19 mouse cellular contexts compared by ENCODE assay signal in genomic region chr12:69510736-69511135, GRCm38 (mm10).
DNase-seq lines count a peak whose midpoint lies in the region; ATAC-seq lines count a peak whose summit lies in the region.
"Had no signal": no experiment of that assay in that cellular context is flagged by ENCODE, and none has a peak within 500 bp of the region (broad histone marks: within the 10 kb centered on the region; RNA-seq: fewer than 3 reads in every experiment).

No protein-coding gene starts in this region.

- no peak for DNase-seq in neural tube, embryonic 10.5 days (ENCODE audit: extremely low spot score, low spot score)
- peak; percentile 90 for DNase-seq in Muller cell, postnatal 12 days (ENCODE audit: inconsistent ontology term)
- DNase-seq in lung, postnatal 4 days, result no peak
- no peak for DNase-seq in adrenal gland, postnatal 10 days
- DNase-seq in lung, postnatal 10 days, result no peak
- DNase-seq: adrenal gland, adult 8-10 months; cerebellum, adult 9-10 months; forebrain, postnatal 0 days; lung, adult 18-20 months; lung, postnatal 36 days; right cerebral cortex, postnatal 25 days had no signal

- H3K27me3 ChIP-seq in neural tube, embryonic 12.5 days (replicated peaks), result no peaks in the 10 kb centered on the region
- H3K27me3 ChIP-seq: heart, embryonic 13.5 days; kidney, embryonic 15.5 days had no signal

- no peak overlapping the region for H3K9ac ChIP-seq in neural tube, embryonic 12.5 days
- H3K9ac ChIP-seq: forebrain, postnatal 0 days; heart, embryonic 13.5 days; kidney, embryonic 15.5 days had no signal

- H3K36me3 ChIP-seq in neural tube, embryonic 12.5 days, result no peaks in the 10 kb centered on the region
- H3K36me3 ChIP-seq: forebrain, embryonic 10.5 days; heart, embryonic 13.5 days; kidney, embryonic 15.5 days; midbrain, embryonic 10.5 days had no signal

- WGBS in neural tube, embryonic 12.5 days, result 31% methylated on average over 4 of the region's 4 CpGs

- no peaks in the 10 kb centered on the region for H3K9me3 ChIP-seq in neural tube, embryonic 12.5 days
- H3K9me3 ChIP-seq: forebrain, embryonic 10.5 days; heart, embryonic 13.5 days; kidney, embryonic 15.5 days; midbrain, embryonic 10.5 days had no signal

- H3K4me2 ChIP-seq in neural tube, embryonic 12.5 days (replicated peaks), result no peak overlapping the region
- H3K4me2 ChIP-seq: heart, embryonic 13.5 days; kidney, embryonic 15.5 days; liver, embryonic 11.5 days had no signal

- H3K27ac ChIP-seq in neural tube, embryonic 12.5 days, result no peak overlapping the region
- H3K27ac ChIP-seq: forebrain, embryonic 10.5 days; heart, embryonic 13.5 days; kidney, embryonic 15.5 days; midbrain, embryonic 10.5 days had no signal

- ATAC-seq in neural tube, embryonic 12.5 days (ENCODE audit: low FRiP score, low read depth), result 0 out of 2 replicates have a peak, but pooled peaks have one; percentile 21
- ATAC-seq in inflammation-experienced regulatory T-cells, adult 6 months, result peak; percentile 90
- ATAC-seq: forebrain, postnatal 0 days; intestine, embryonic 16.5 days had no signal

- H3K4me3 ChIP-seq in neural tube, embryonic 12.5 days, result no peak overlapping the region
- H3K4me3 ChIP-seq: forebrain, embryonic 10.5 days; heart, embryonic 13.5 days; kidney, embryonic 15.5 days; midbrain, embryonic 10.5 days had no signal

- no peaks in the 10 kb centered on the region for H3K4me1 ChIP-seq in neural tube, embryonic 12.5 days
